ENCODE assay signal across 16 mouse cellular contexts in the genomic region with DNA sequence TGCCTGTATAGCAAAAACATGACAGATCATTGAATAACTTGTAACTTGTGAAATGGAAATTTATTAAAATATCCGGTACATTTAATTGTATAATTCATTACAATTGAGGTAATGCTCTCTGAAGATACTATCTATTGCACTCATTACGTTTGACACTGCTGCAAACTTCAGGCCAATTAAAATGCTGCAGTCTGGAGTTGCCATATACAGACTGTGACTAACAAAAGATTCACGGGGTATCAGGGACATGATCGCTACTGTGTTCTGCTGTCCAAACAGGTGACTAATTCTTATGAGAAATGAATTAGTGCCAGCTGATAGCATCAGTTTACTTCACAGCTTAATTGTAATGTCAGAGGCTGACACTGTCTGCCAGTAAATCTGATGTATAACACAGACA.
DNase-seq lines count a peak whose midpoint lies in the region; ATAC-seq and TF ChIP-seq lines count a peak whose summit lies in the region.
"Had no signal": no experiment of that assay in that cellular context is flagged by ENCODE, and none has a peak within 500 bp of the region (broad histone marks: within the 10 kb centered on the region; RNA-seq: fewer than 3 reads in every experiment).

No protein-coding gene starts in this region.

- no peak overlapping the region for H3K27ac ChIP-seq in forebrain, postnatal 0 days (ENCODE audit: low read depth, low read length)
- H3K27ac ChIP-seq in midbrain, embryonic 15.5 days, result no peak overlapping the region
- H3K27ac ChIP-seq: stomach, postnatal 0 days had no signal

- ATAC-seq in forebrain, postnatal 0 days, result peak; percentile 42; the same call in 1 of the 2 replicates
- ATAC-seq in midbrain, embryonic 15.5 days (replicated peaks), result peak; percentile 71; the same call in 1 of the 2 replicates
- ATAC-seq: inflammation-experienced regulatory T-cells, adult 6 months had no signal

- no peaks in the 10 kb centered on the region for H3K9me3 ChIP-seq in forebrain, postnatal 0 days (ENCODE audit: low read length)
- H3K9me3 ChIP-seq in midbrain, embryonic 15.5 days, result no peaks in the 10 kb centered on the region

- H3K36me3 ChIP-seq in forebrain, postnatal 0 days (ENCODE audit: insufficient read depth), result no peaks in the 10 kb centered on the region
- H3K36me3 ChIP-seq in midbrain, embryonic 15.5 days (replicated peaks), result no peaks in the 10 kb centered on the region

- DNase-seq in MN1 (ENCODE audit: low spot score), result peak; percentile 6
- peak; percentile 51 for DNase-seq in Muller cell, postnatal 12 days (ENCODE audit: inconsistent ontology term)
- DNase-seq in forebrain, postnatal 0 days, result peak; percentile 14
- DNase-seq in lung, adult 18-20 months, result no peak
- DNase-seq in cerebellum, adult 11-12 months, result no peak
- DNase-seq in frontal cortex, postnatal 10 days (ENCODE audit: low spot score in 2 of 2), result no peak
- DNase-seq: cerebellum, postnatal 14 days; gastrocnemius, postnatal 36 days; kidney, adult 9 months; kidney, postnatal 36 days; lung, embryonic 14.5 days; lung, postnatal 4 days; thymus, postnatal 25 days had no signal

- no peak for TF ChIP-seq CTCF in forebrain, postnatal 0 days (IDR thresholded peaks at IDR 0.05; ENCODE audit: low read depth)

- H3K4me1 ChIP-seq in forebrain, postnatal 0 days (ENCODE audit: insufficient read depth), result no peaks in the 10 kb centered on the region
- H3K4me1 ChIP-seq in midbrain, embryonic 15.5 days, result no peaks in the 10 kb centered on the region

- H3K9ac ChIP-seq in forebrain, postnatal 0 days, result no peak overlapping the region
- no peak overlapping the region for H3K9ac ChIP-seq in midbrain, embryonic 15.5 days
- H3K9ac ChIP-seq: lung, embryonic 14.5 days had no signal

- no peaks in the 10 kb centered on the region for H3K27me3 ChIP-seq in forebrain, postnatal 0 days (ENCODE audit: insufficient read depth, low read length)
- no peaks in the 10 kb centered on the region for H3K27me3 ChIP-seq in midbrain, embryonic 15.5 days (replicated peaks)

- 10% methylated on average over 4 of the region's 4 CpGs for WGBS in forebrain, postnatal 0 days
- 36% methylated on average over 4 of the region's 4 CpGs for WGBS in midbrain, embryonic 15.5 days

- no peak overlapping the region for H3K4me2 ChIP-seq in forebrain, postnatal 0 days (ENCODE audit: low read depth)
- no peak overlapping the region for H3K4me2 ChIP-seq in midbrain, embryonic 15.5 days
- H3K4me2 ChIP-seq: lung, embryonic 14.5 days had no signal

- no peak overlapping the region for H3K4me3 ChIP-seq in forebrain, postnatal 0 days (ENCODE audit: low read depth, low read length)
- H3K4me3 ChIP-seq in midbrain, embryonic 15.5 days, result no peak overlapping the region

Comparison
In these comparisons a context has a peak if more than half of its experiments do, and no peak if none do; other contexts are left out.
1. DNase-seq: peak in MN1 (single experiment), Muller cell, postnatal 12 days (single experiment) and forebrain, postnatal 0 days (single experiment); none in lung, adult 18-20 months (0 of 2), cerebellum, adult 11-12 months (single experiment) and frontal cortex, postnatal 10 days (0 of 2).